8 mouse cellular contexts compared by ENCODE assay signal in genomic region chrX:36644657-36645551, GRCm38 (mm10). TPM values are rescaled to one million over a fixed set of nuclear protein-coding genes. Genes with fewer than 3 reads are reported as not detected.
DNase-seq lines count a peak whose midpoint lies in the region; ATAC-seq and TF ChIP-seq lines count a peak whose summit lies in the region.

Gene Akap17b (minus strand): TSS chrX:36645395.

- H3K4me3 ChIP-seq in hindbrain, embryonic 11.5 days (ENCODE audit: low read depth, low read length): peak within 1 kb of the TSS; percentile 61
- H3K4me3 ChIP-seq in lung, embryonic 16.5 days (ENCODE audit: low read length): peak within 1 kb of the TSS; percentile 68
- H3K4me3 ChIP-seq in thymus, adult 2 months (ENCODE audit: control insufficient read depth, insufficient read depth, low read length): peak within 1 kb of the TSS; percentile 92

- H3K36me3 ChIP-seq in hindbrain, embryonic 11.5 days (ENCODE audit: control insufficient read depth, insufficient read depth, low read length): no peaks in the 10 kb centered on the region
- H3K36me3 ChIP-seq in lung, embryonic 16.5 days (ENCODE audit: control insufficient read depth, insufficient read depth, low read length): no peaks in the 10 kb centered on the region
- no peaks in the 10 kb centered on the region for H3K36me3 ChIP-seq in thymus, adult 2 months (ENCODE audit: control insufficient read depth, insufficient read depth, low read length)

- WGBS in hindbrain, embryonic 11.5 days: 13% methylated on average over 45 of the region's 60 CpGs
- WGBS in lung, embryonic 16.5 days: 20% methylated on average over 40 of the region's 60 CpGs
- WGBS in thymus, adult 2 months: under 1% methylated on average over 29 of the region's 60 CpGs

- peak; percentile 74; the same call in 1 of the 2 replicates for TF ChIP-seq CTCF in thymus, adult 2 months (IDR thresholded peaks at IDR 0.05; ENCODE audit: borderline replicate concordance, control insufficient read depth, extremely low read depth, insufficient read depth, low read length, poor library complexity)

- no peaks in the 10 kb centered on the region for H3K9me3 ChIP-seq in hindbrain, embryonic 11.5 days (ENCODE audit: control insufficient read depth, low read length)
- no peaks in the 10 kb centered on the region for H3K9me3 ChIP-seq in lung, embryonic 16.5 days (ENCODE audit: control insufficient read depth, low read length)

- no peak for TF ChIP-seq POLR2A in thymus, adult 2 months (IDR thresholded peaks at IDR 0.05; ENCODE audit: control insufficient read depth, extremely low read depth, insufficient read depth, low read length, poor library complexity)

- ATAC-seq in hindbrain, embryonic 11.5 days (ENCODE audit: low FRiP score): peak; percentile 95
- peak; percentile 98 for ATAC-seq in lung, embryonic 16.5 days (ENCODE audit: low read depth)

- no peaks in the 10 kb centered on the region for H3K27me3 ChIP-seq in hindbrain, embryonic 11.5 days (ENCODE audit: control insufficient read depth, insufficient read depth, low read length)
- no peaks in the 10 kb centered on the region for H3K27me3 ChIP-seq in lung, embryonic 16.5 days (ENCODE audit: control insufficient read depth, insufficient read depth, low read depth, low read length)
- no peaks in the 10 kb centered on the region for H3K27me3 ChIP-seq in thymus, adult 2 months (ENCODE audit: control insufficient read depth, insufficient read depth, low read length)

- peak within 1 kb of the TSS; percentile 47 for H3K4me2 ChIP-seq in hindbrain, embryonic 11.5 days (replicated peaks; ENCODE audit: low read depth, low read length)
- H3K4me2 ChIP-seq in lung, embryonic 16.5 days (ENCODE audit: low read depth, low read length): peak within 1 kb of the TSS; percentile 53

- peak within 1 kb of the TSS; percentile 64 for H3K9ac ChIP-seq in hindbrain, embryonic 11.5 days (ENCODE audit: low read depth, low read length)
- H3K9ac ChIP-seq in lung, embryonic 16.5 days (ENCODE audit: low read length): peak within 1 kb of the TSS; percentile 73

- no peaks in the 10 kb centered on the region for H3K4me1 ChIP-seq in hindbrain, embryonic 11.5 days (replicated peaks; ENCODE audit: control insufficient read depth, insufficient read depth, low read length)
- no peaks in the 10 kb centered on the region for H3K4me1 ChIP-seq in lung, embryonic 16.5 days (replicated peaks; ENCODE audit: control insufficient read depth, insufficient read depth, low read length)
- H3K4me1 ChIP-seq in thymus, adult 2 months (replicated peaks; ENCODE audit: control insufficient read depth, insufficient read depth, low read length): no peaks in the 10 kb centered on the region; the same call in 1 of the 2 replicates

- peak within 1 kb of the TSS; percentile 58 for H3K27ac ChIP-seq in hindbrain, embryonic 11.5 days (ENCODE audit: low read depth, low read length)
- H3K27ac ChIP-seq in lung, embryonic 16.5 days (ENCODE audit: low read length): peak within 1 kb of the TSS; percentile 68
- no peak within 1 kb of the TSS for H3K27ac ChIP-seq in thymus, adult 2 months (ENCODE audit: control insufficient read depth, insufficient read depth, low read length)

- peak; percentile 89 for DNase-seq in NIH3T3 (ENCODE audit: low read depth)
- DNase-seq in cerebellum, adult 9-11 months: peak; percentile 91
- peak; percentile 75 to 82 for DNase-seq in frontal cortex, adult 2 months (ENCODE audit: extremely low spot score in 1 of 2, low spot score in 1 of 2)
- DNase-seq in hindbrain, embryonic 11.5 days (ENCODE audit: low spot score): peak; percentile 85
- DNase-seq in layer of hippocampus, adult 9-11 months: peak; percentile 85
- peak; percentile 77 for DNase-seq in ovary, adult 18-20 months (ENCODE audit: low spot score)
- peak; percentile 79 for DNase-seq in thymus, adult 2 months

RNA-seq across cellular contexts. Expression of gene Akap17b, which starts in this region (rescaled TPM):
- 10.6 and 12.6 TPM in 2 replicates for polyA plus RNA-seq in frontal cortex, adult 2 months (2012; rRNA removed)
- 5.0 and 5.9 TPM in 2 replicates for polyA plus RNA-seq in hindbrain, embryonic 11.5 days (2014; fragmentation: Nextera tagmentation; extraction: Ambion mirVana)
- polyA plus RNA-seq in lung, embryonic 16.5 days (2015; fragmentation: Nextera tagmentation; extraction: Ambion mirVana): 2.9 TPM in 2 replicates
- 0.41 and 0.42 TPM in 2 replicates for polyA plus RNA-seq in thymus, adult 2 months (2012; rRNA removed)

Comparison
In these comparisons a context has a peak if more than half of its experiments do, and no peak if none do; other contexts are left out.
1. Peak in DNase-seq and H3K4me3 ChIP-seq in thymus, adult 2 months; RNA of the gene not detected or under 1 TPM.